8 mouse cellular contexts compared by ENCODE assay signal in genomic region chr13:63565320-63566017, GRCm38 (mm10). TPM values are rescaled to one million over a fixed set of nuclear protein-coding genes. Genes with fewer than 3 reads are reported as not detected.
DNase-seq lines count a peak whose midpoint lies in the region; ATAC-seq and TF ChIP-seq lines count a peak whose summit lies in the region.

No protein-coding gene starts in this region.

- H3K36me3 ChIP-seq in lung, embryonic 14.5 days (ENCODE audit: insufficient read depth) = peaks cover 39% of the 10 kb centered on the region
- H3K36me3 ChIP-seq in embryonic facial prominence, embryonic 15.5 days = peaks cover 6% of the 10 kb centered on the region
- H3K36me3 ChIP-seq in intestine, embryonic 15.5 days = no peaks in the 10 kb centered on the region
- peaks cover 28% of the 10 kb centered on the region for H3K36me3 ChIP-seq in midbrain, embryonic 10.5 days
- H3K36me3 ChIP-seq in stomach, postnatal 0 days (ENCODE audit: control insufficient read depth, insufficient read depth, low read length) = no peaks in the 10 kb centered on the region

- no peak for ATAC-seq in lung, embryonic 14.5 days (ENCODE audit: insufficient read depth)
- no peak for ATAC-seq in embryonic facial prominence, embryonic 15.5 days (ENCODE audit: insufficient number of reproducible peaks, low FRiP score, low TSS enrichment, low read depth)
- no peak; the same call in 1 of the 2 replicates for ATAC-seq in intestine, embryonic 15.5 days
- no peak for ATAC-seq in stomach, postnatal 0 days (ENCODE audit: low FRiP score, low TSS enrichment)

- peak overlapping the region; percentile 100 for H3K27ac ChIP-seq in lung, embryonic 14.5 days (ENCODE audit: low read depth)
- H3K27ac ChIP-seq in embryonic facial prominence, embryonic 15.5 days (replicated peaks) = peak overlapping the region; percentile 97
- peak overlapping the region; percentile 99 for H3K27ac ChIP-seq in intestine, embryonic 15.5 days
- peak overlapping the region; percentile 99 for H3K27ac ChIP-seq in midbrain, embryonic 10.5 days (replicated peaks)
- peak overlapping the region; percentile 98 for H3K27ac ChIP-seq in stomach, postnatal 0 days (replicated peaks)

- peak overlapping the region; percentile 91 for H3K4me2 ChIP-seq in lung, embryonic 14.5 days
- peak overlapping the region; percentile 84 for H3K4me2 ChIP-seq in embryonic facial prominence, embryonic 15.5 days (replicated peaks)
- H3K4me2 ChIP-seq in intestine, embryonic 15.5 days (replicated peaks) = peak overlapping the region; percentile 87
- H3K4me2 ChIP-seq in stomach, postnatal 0 days (replicated peaks; ENCODE audit: low read depth) = peak overlapping the region; percentile 97

- H3K9ac ChIP-seq in lung, embryonic 14.5 days = peak overlapping the region; percentile 100
- H3K9ac ChIP-seq in embryonic facial prominence, embryonic 15.5 days = peak overlapping the region; percentile 95
- H3K9ac ChIP-seq in intestine, embryonic 15.5 days = peak overlapping the region; percentile 98
- peak overlapping the region; percentile 93 for H3K9ac ChIP-seq in stomach, postnatal 0 days (ENCODE audit: low read length)

- DNase-seq in lung, embryonic 14.5 days = peak; percentile 52
- DNase-seq in lung, postnatal 25 days (ENCODE audit: low spot score) = no peak
- peak; percentile 53 to 67 for DNase-seq in adrenal gland, postnatal 36 days
- DNase-seq in midbrain, embryonic 10.5 days (ENCODE audit: low spot score) = peak; percentile 74
- DNase-seq in stomach, postnatal 0 days (ENCODE audit: low spot score) = peak; percentile 55
- DNase-seq in adipocyte (ENCODE audit: low spot score) = no peak

- H3K4me3 ChIP-seq in lung, embryonic 14.5 days (ENCODE audit: low read depth, low read length) = peak overlapping the region; percentile 83
- peak overlapping the region; percentile 83 for H3K4me3 ChIP-seq in embryonic facial prominence, embryonic 15.5 days (replicated peaks)
- peak overlapping the region; percentile 93 for H3K4me3 ChIP-seq in intestine, embryonic 15.5 days (replicated peaks)
- H3K4me3 ChIP-seq in midbrain, embryonic 10.5 days = peak overlapping the region; percentile 100
- peak overlapping the region; percentile 93 for H3K4me3 ChIP-seq in stomach, postnatal 0 days (ENCODE audit: low read depth, low read length)

- peaks cover 28% of the 10 kb centered on the region for H3K4me1 ChIP-seq in lung, embryonic 14.5 days (ENCODE audit: insufficient read depth)
- peaks cover 43% of the 10 kb centered on the region for H3K4me1 ChIP-seq in embryonic facial prominence, embryonic 15.5 days
- H3K4me1 ChIP-seq in intestine, embryonic 15.5 days (replicated peaks) = peaks cover 11% of the 10 kb centered on the region; the same call in 1 of the 2 replicates
- H3K4me1 ChIP-seq in midbrain, embryonic 10.5 days = peaks cover 66% of the 10 kb centered on the region
- no peaks in the 10 kb centered on the region for H3K4me1 ChIP-seq in stomach, postnatal 0 days (replicated peaks; ENCODE audit: control insufficient read depth, insufficient read depth)

- no peak for TF ChIP-seq CTCF in lung, embryonic 14.5 days (IDR thresholded peaks at IDR 0.05; ENCODE audit: low read depth)
- TF ChIP-seq CTCF in stomach, postnatal 0 days (IDR thresholded peaks at IDR 0.05; ENCODE audit: low read depth) = no peak

- under 1% methylated on average over 95 of the region's 99 CpGs for WGBS in lung, embryonic 14.5 days
- WGBS in embryonic facial prominence, embryonic 15.5 days = under 1% methylated on average over 70 of the region's 99 CpGs
- WGBS in intestine, embryonic 15.5 days = under 1% methylated on average over 96 of the region's 99 CpGs
- under 1% methylated on average over 99 of the region's 99 CpGs for WGBS in midbrain, embryonic 10.5 days
- WGBS in stomach, postnatal 0 days = 1% methylated on average over 78 of the region's 99 CpGs

- H3K9me3 ChIP-seq in lung, embryonic 14.5 days (ENCODE audit: low read depth, low read length) = no peaks in the 10 kb centered on the region
- H3K9me3 ChIP-seq in embryonic facial prominence, embryonic 15.5 days (replicated peaks) = no peaks in the 10 kb centered on the region
- H3K9me3 ChIP-seq in intestine, embryonic 15.5 days = no peaks in the 10 kb centered on the region
- no peaks in the 10 kb centered on the region for H3K9me3 ChIP-seq in midbrain, embryonic 10.5 days (replicated peaks)
- H3K9me3 ChIP-seq in stomach, postnatal 0 days (ENCODE audit: control insufficient read depth, low read length) = no peaks in the 10 kb centered on the region

- H3K27me3 ChIP-seq in lung, embryonic 14.5 days (ENCODE audit: insufficient read depth, low read length) = no peaks in the 10 kb centered on the region
- no peaks in the 10 kb centered on the region for H3K27me3 ChIP-seq in embryonic facial prominence, embryonic 15.5 days
- H3K27me3 ChIP-seq in intestine, embryonic 15.5 days (replicated peaks) = no peaks in the 10 kb centered on the region
- peaks cover 20% of the 10 kb centered on the region for H3K27me3 ChIP-seq in midbrain, embryonic 10.5 days (ENCODE audit: low read depth, poor library complexity, severe bottlenecking)
- H3K27me3 ChIP-seq in stomach, postnatal 0 days (ENCODE audit: control insufficient read depth, insufficient read depth, low read length) = no peaks in the 10 kb centered on the region

- TF ChIP-seq EP300 in stomach, postnatal 0 days (optimal IDR thresholded peaks at IDR 0.05) = no peak

RNA-seq across cellular contexts. Expression of gene Ptch1, which starts 7.9 kb away (rescaled TPM):
- 64.6 and 68.6 TPM in 2 replicates for polyA plus RNA-seq in lung, embryonic 14.5 days (2014; fragmentation: Nextera tagmentation; extraction: Ambion mirVana)
- total RNA-seq in adrenal gland, postnatal 36 days (2021) = 10 to 100 TPM; 37.3 to 49.6 TPM
- 21.9 and 25.9 TPM in 2 replicates for polyA plus RNA-seq in embryonic facial prominence, embryonic 15.5 days (2015; fragmentation: Nextera tagmentation; extraction: Ambion mirVana)
- 30.5 and 34.1 TPM in 2 replicates for polyA plus RNA-seq in intestine, embryonic 15.5 days (2015; fragmentation: Nextera tagmentation; extraction: Ambion mirVana)
- 30.9 and 31.6 TPM in 2 replicates for polyA plus RNA-seq in midbrain, embryonic 10.5 days (2016; fragmentation: Nextera tagmentation; extraction: Ambion mirVana)
- polyA plus RNA-seq in stomach, postnatal 0 days (2015; fragmentation: Nextera tagmentation; extraction: Ambion mirVana) = 8.4 and 8.5 TPM in 2 replicates

Comparison
In these comparisons a context has a peak if more than half of its experiments do, and no peak if none do; other contexts are left out.
1. DNase-seq: peak in lung, embryonic 14.5 days (single experiment), adrenal gland, postnatal 36 days (2 of 2), midbrain, embryonic 10.5 days (single experiment) and stomach, postnatal 0 days (single experiment); none in lung, postnatal 25 days (single experiment) and adipocyte (single experiment).
2. Peak in every context shown above with its lines, with median percentiles within 50 percentile points of each other: H3K27ac ChIP-seq, H3K4me2 ChIP-seq, H3K4me3 ChIP-seq and H3K9ac ChIP-seq.